Mouse (Mus musculus): ENCODE results near the gene Gpam. TPM values are rescaled to one million over a fixed set of nuclear protein-coding genes. Genes with fewer than 3 reads are reported as not detected.

Gpam gene
- polyA plus RNA-seq, 1 experiment from 2014 or later, result 20.2 TPM

DNA sequence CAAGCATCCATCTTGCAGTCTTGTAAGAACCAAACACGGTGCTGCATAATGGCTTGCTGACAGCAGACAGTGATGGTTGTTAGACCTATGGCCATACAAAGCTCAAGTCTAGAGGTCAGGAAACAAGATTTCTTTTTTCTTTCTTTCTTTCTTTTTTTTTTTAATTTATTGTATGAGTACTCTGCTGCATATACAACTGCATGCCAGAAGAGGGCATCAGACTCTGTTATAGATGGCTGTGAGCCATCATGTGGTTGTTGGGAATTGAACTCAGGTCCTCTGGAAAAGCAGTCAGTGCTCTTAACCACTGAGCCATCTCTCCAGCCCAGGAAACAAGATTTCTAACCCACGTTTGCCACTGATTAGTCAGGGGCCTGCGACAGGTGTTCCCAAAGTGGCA is 54.0 kb downstream of the Gpam start:
- WGBS, result 89% methylated on average over 3 of the region's 3 CpGs
- no peaks in the 10 kb centered on the region; the same call in 1 of the 2 replicates for H3K4me1 ChIP-seq (replicated peaks; ENCODE audit: control insufficient read depth, insufficient read depth, low read length)

DNA sequence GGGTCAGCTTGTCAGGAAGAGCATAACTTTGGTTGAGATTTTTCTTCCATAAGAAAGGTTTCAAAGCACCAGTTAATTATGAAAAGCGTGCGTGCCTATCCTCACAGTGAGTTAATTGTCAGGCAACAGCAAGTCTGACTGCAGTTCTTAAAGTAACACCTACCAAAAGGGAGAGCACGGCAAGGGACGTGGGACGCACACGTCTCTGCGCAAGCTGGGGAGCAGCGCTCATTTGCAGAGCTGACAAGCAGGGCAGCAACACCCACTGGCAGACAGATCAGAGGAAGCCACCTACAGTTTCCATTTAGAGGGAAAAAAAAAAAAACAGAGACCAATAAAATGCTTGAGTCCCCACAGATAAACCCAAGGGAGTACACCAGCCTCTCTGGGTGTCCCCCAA is 58.0 kb downstream of the Gpam start:
- no peaks in the 10 kb centered on the region for H3K27me3 ChIP-seq (ENCODE audit: control insufficient read depth, insufficient read depth, low read length)
- no peaks in the 10 kb centered on the region for H3K4me1 ChIP-seq (replicated peaks; ENCODE audit: control insufficient read depth, insufficient read depth, low read length)
- no peak for ATAC-seq (replicated peaks; ENCODE audit: low FRiP score)
- H3K9ac ChIP-seq (ENCODE audit: low read length), result no peak overlapping the region
- H3K4me3 ChIP-seq (ENCODE audit: low read depth, low read length), result no peak overlapping the region
- H3K27ac ChIP-seq (ENCODE audit: low read depth, low read length), result no peak overlapping the region
- H3K9me3 ChIP-seq (ENCODE audit: control insufficient read depth, low read length), result no peaks in the 10 kb centered on the region
- no peak for DNase-seq (ENCODE audit: low spot score)
- H3K4me2 ChIP-seq (ENCODE audit: low read depth, low read length, severe bottlenecking), result no peak overlapping the region
- H3K36me3 ChIP-seq (ENCODE audit: control insufficient read depth, insufficient read depth, low read length), result peaks cover 11% of the 10 kb centered on the region; the same call in 1 of the 2 replicates
- 90% methylated on average over 8 of the region's 8 CpGs for WGBS

More for the DNA sequence above, 54.0 kb downstream of the Gpam start:
- H3K27ac ChIP-seq (ENCODE audit: low read depth, low read length), result no peak overlapping the region
- ATAC-seq (replicated peaks; ENCODE audit: low FRiP score) (no peak), DNase-seq (ENCODE audit: low spot score) (no peak)
- no peaks in the 10 kb centered on the region for H3K9me3 ChIP-seq (ENCODE audit: control insufficient read depth, low read length)
- H3K4me3 ChIP-seq (ENCODE audit: low read depth, low read length), result no peak overlapping the region
- H3K36me3 ChIP-seq (ENCODE audit: control insufficient read depth, insufficient read depth, low read length), result peaks cover 12% of the 10 kb centered on the region; the same call in 1 of the 2 replicates
- no peak overlapping the region for H3K9ac ChIP-seq (ENCODE audit: low read length)
- no peaks in the 10 kb centered on the region for H3K27me3 ChIP-seq (ENCODE audit: control insufficient read depth, insufficient read depth, low read length)
- no peak overlapping the region for H3K4me2 ChIP-seq (ENCODE audit: low read depth, low read length, severe bottlenecking)

- no peaks in the 10 kb centered on the region for H3K27me3 ChIP-seq (ENCODE audit: control insufficient read depth, insufficient read depth, low read length)
- H3K36me3 ChIP-seq (ENCODE audit: control insufficient read depth, insufficient read depth, low read length), result no peaks in the 10 kb centered on the region
- WGBS, result 39% methylated on average over 6 of the region's 6 CpGs
- H3K4me3 ChIP-seq (ENCODE audit: low read depth, low read length), result no peak overlapping the region
- DNase-seq (ENCODE audit: low spot score) (no peak), ATAC-seq (replicated peaks; ENCODE audit: low FRiP score) (no peak)
- no peaks in the 10 kb centered on the region; the same call in 1 of the 2 replicates for H3K4me1 ChIP-seq (replicated peaks; ENCODE audit: control insufficient read depth, insufficient read depth, low read length)
- no peak overlapping the region for H3K27ac ChIP-seq (ENCODE audit: low read depth, low read length)
- no peak overlapping the region for H3K9ac ChIP-seq (ENCODE audit: low read length)
- H3K4me2 ChIP-seq (ENCODE audit: low read depth, low read length, severe bottlenecking), result no peak overlapping the region
- H3K9me3 ChIP-seq (ENCODE audit: control insufficient read depth, low read length), result no peaks in the 10 kb centered on the region; the same call in 1 of the 2 replicates
These were observed 63.8 kb downstream of the Gpam start for GRCm38 (mm10) chr19:55063272-55063671.

DNA sequence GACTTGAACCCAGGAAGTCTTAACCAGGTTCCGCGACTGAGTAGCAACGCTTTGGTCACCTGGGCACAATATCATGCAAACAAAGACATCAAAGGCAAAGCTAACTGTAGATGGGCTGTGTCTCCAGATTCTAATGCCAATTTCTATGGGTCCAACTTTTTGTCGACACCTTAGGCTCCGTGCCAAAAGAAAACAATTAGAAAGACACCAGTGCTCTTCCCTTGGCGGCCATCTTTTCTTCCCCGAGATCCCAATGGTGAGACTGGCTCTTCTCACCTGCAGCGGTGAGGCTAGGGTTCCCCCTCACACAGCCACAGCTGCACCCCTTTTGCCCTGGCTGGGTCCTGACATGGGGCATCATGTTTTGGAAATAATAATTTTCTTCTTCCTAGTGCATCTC is 64.5 kb downstream of the Gpam start:
- no peak overlapping the region for H3K9ac ChIP-seq (ENCODE audit: low read length)
- no peak overlapping the region for H3K4me2 ChIP-seq (ENCODE audit: low read depth, low read length, severe bottlenecking)
- DNase-seq (ENCODE audit: low spot score) (no peak), ATAC-seq (replicated peaks; ENCODE audit: low FRiP score) (no peak)
- 92% methylated on average over 8 of the region's 8 CpGs for WGBS
- H3K4me1 ChIP-seq (replicated peaks; ENCODE audit: control insufficient read depth, insufficient read depth, low read length), result no peaks in the 10 kb centered on the region; the same call in 1 of the 2 replicates
- H3K27me3 ChIP-seq (ENCODE audit: control insufficient read depth, insufficient read depth, low read length), result no peaks in the 10 kb centered on the region
- no peaks in the 10 kb centered on the region; the same call in 1 of the 2 replicates for H3K9me3 ChIP-seq (ENCODE audit: control insufficient read depth, low read length)
- H3K4me3 ChIP-seq (ENCODE audit: low read depth, low read length), result no peak overlapping the region
- H3K27ac ChIP-seq (ENCODE audit: low read depth, low read length), result no peak overlapping the region
- H3K36me3 ChIP-seq (ENCODE audit: control insufficient read depth, insufficient read depth, low read length), result no peaks in the 10 kb centered on the region

GRCm38 (mm10) chr19:55061951-55062350 is 65.1 kb downstream of the Gpam start:
- Histone ChIP-seq H3K4me1 (replicated peaks; ENCODE audit: control insufficient read depth, insufficient read depth, low read length) (no peaks in the 10 kb centered on the region; the same call in 1 of the 2 replicates), H3K27ac (ENCODE audit: low read depth, low read length) (no peak overlapping the region), H3K36me3 (ENCODE audit: control insufficient read depth, insufficient read depth, low read length) (no peaks in the 10 kb centered on the region), H3K27me3 (ENCODE audit: control insufficient read depth, insufficient read depth, low read length) (no peaks in the 10 kb centered on the region), H3K9me3 (ENCODE audit: control insufficient read depth, low read length) (no peaks in the 10 kb centered on the region; the same call in 1 of the 2 replicates), H3K4me3 (ENCODE audit: low read depth, low read length) (no peak overlapping the region), H3K9ac (ENCODE audit: low read length) (no peak overlapping the region), H3K4me2 (ENCODE audit: low read depth, low read length, severe bottlenecking) (no peak overlapping the region)
- DNase-seq (ENCODE audit: low spot score) (peak; percentile 80), ATAC-seq (replicated peaks; ENCODE audit: low FRiP score) (peak; percentile 40; the same call in 1 of the 2 replicates)
- WGBS, result 39% methylated on average over 4 of the region's 5 CpGs

- H3K9ac ChIP-seq (ENCODE audit: low read length), result no peak overlapping the region
- DNase-seq (ENCODE audit: low spot score), result peak; percentile 75
- H3K36me3 ChIP-seq (ENCODE audit: control insufficient read depth, insufficient read depth, low read length), result no peaks in the 10 kb centered on the region
- no peak overlapping the region for H3K27ac ChIP-seq (ENCODE audit: low read depth, low read length)
- WGBS, result 8% methylated on average over 14 of the region's 14 CpGs
- peak; percentile 64 for ATAC-seq (replicated peaks; ENCODE audit: low FRiP score)
- no peaks in the 10 kb centered on the region; the same call in 1 of the 2 replicates for H3K4me1 ChIP-seq (replicated peaks; ENCODE audit: control insufficient read depth, insufficient read depth, low read length)
- peak overlapping the region; percentile 14; the same call in 1 of the 2 replicates for H3K4me3 ChIP-seq (ENCODE audit: low read depth, low read length)
- H3K27me3 ChIP-seq (ENCODE audit: control insufficient read depth, insufficient read depth, low read length), result no peaks in the 10 kb centered on the region
- H3K4me2 ChIP-seq (ENCODE audit: low read depth, low read length, severe bottlenecking), result peak overlapping the region; percentile 47
- no peaks in the 10 kb centered on the region; the same call in 1 of the 2 replicates for H3K9me3 ChIP-seq (ENCODE audit: control insufficient read depth, low read length)
These were observed 65.6 kb downstream of the Gpam start for GRCm38 (mm10) chr19:55061447-55061901.

DNA sequence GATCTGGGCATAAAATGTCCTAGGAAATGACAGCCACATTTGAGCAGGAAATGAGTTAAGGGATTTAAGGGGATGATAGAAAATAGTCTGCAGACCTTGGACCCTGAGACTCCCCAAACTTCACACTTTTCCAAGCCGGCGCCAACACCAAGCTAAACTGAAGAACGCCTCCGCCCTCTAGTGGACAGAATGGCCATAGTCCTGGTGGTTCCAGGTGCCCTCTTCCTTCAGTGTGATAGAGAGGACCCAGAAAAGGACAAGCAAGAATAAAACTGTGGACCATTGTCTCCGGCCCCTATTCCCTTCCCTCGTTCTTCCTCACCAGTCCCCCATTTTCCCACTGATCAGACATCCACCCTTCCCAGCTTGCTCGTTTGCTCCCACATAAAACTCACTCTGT is 66.1 kb downstream of the Gpam start:
- no peaks in the 10 kb centered on the region; the same call in 1 of the 2 replicates for H3K4me1 ChIP-seq (replicated peaks; ENCODE audit: control insufficient read depth, insufficient read depth, low read length)
- H3K4me3 ChIP-seq (ENCODE audit: low read depth, low read length), result peak overlapping the region; percentile 14; the same call in 1 of the 2 replicates
- peak overlapping the region; percentile 47; the same call in 1 of the 2 replicates for H3K4me2 ChIP-seq (ENCODE audit: low read depth, low read length, severe bottlenecking)
- ATAC-seq (replicated peaks; ENCODE audit: low FRiP score), result peak; percentile 70
- H3K36me3 ChIP-seq (ENCODE audit: control insufficient read depth, insufficient read depth, low read length), result no peaks in the 10 kb centered on the region
- H3K27me3 ChIP-seq (ENCODE audit: control insufficient read depth, insufficient read depth, low read length), result no peaks in the 10 kb centered on the region
- H3K9ac ChIP-seq (ENCODE audit: low read length), result no peak overlapping the region
- DNase-seq (ENCODE audit: low spot score), result peak; percentile 88
- WGBS, result 5% methylated on average over 7 of the region's 7 CpGs
- H3K9me3 ChIP-seq (ENCODE audit: control insufficient read depth, low read length), result no peaks in the 10 kb centered on the region; the same call in 1 of the 2 replicates
- H3K27ac ChIP-seq (ENCODE audit: low read depth, low read length), result no peak overlapping the region

GRCm38 (mm10) chr19:55057483-55057882 is 69.6 kb downstream of the Gpam start:
- ATAC-seq (replicated peaks; ENCODE audit: low FRiP score) (no peak), DNase-seq (ENCODE audit: low spot score) (no peak)
- Histone ChIP-seq H3K9me3 (ENCODE audit: control insufficient read depth, low read length) (no peaks in the 10 kb centered on the region; the same call in 1 of the 2 replicates), H3K27ac (ENCODE audit: low read depth, low read length) (no peak overlapping the region), H3K36me3 (ENCODE audit: control insufficient read depth, insufficient read depth, low read length) (no peaks in the 10 kb centered on the region), H3K4me2 (ENCODE audit: low read depth, low read length, severe bottlenecking) (no peak overlapping the region), H3K4me1 (replicated peaks; ENCODE audit: control insufficient read depth, insufficient read depth, low read length) (no peaks in the 10 kb centered on the region; the same call in 1 of the 2 replicates), H3K9ac (ENCODE audit: low read length) (no peak overlapping the region), H3K4me3 (ENCODE audit: low read depth, low read length) (no peak overlapping the region), H3K27me3 (ENCODE audit: control insufficient read depth, insufficient read depth, low read length) (no peaks in the 10 kb centered on the region)
- WGBS, result 79% methylated on average over 5 of the region's 5 CpGs
